Mouse (Mus musculus) liver, embryonic 14.5 days (tissue): ENCODE measurements around the gene Mrpl49.

Experiments
- CTCF ChIP-seq: IDR thresholded peaks from 2 replicates; pipeline ENCODE4 v1.5.1; 2016; ENCODE audit warnings: antibody characterized with exemption, low read depth, control low read depth
- EP300 ChIP-seq: IDR thresholded peaks from 2 replicates; pipeline ENCODE4 v1.6.1; 2016; ENCODE audit warnings: antibody characterized with exemption, low read depth

- TF ChIP-seq CTCF (no peak), EP300 (no peak)
Observed at GRCm38 (mm10) chr19:6042293-6042692, 15.3 kb downstream of the Mrpl49 start.
